Mouse (Mus musculus) heart, embryonic 14.5 days (tissue): ENCODE measurements at regions not wholly inside any gene's neighbourhood (a gene's known extent, or its start where the extent isn't known, plus 50 kb on each side); places are given as distances from the start of the nearest gene placed in this dataset.

Experiments
- ATAC-seq: fragments of 200-750 bp; cut with Nextera tagmentation; 2 replicates; pipeline ENCODE4 v1.8.0; 2017; ENCODE audit warnings: low read depth, moderate TSS enrichment; ENCODE audit not compliant: insufficient number of reproducible peaks, insufficient read depth, low FRiP score
- H3K27ac ChIP-seq, 2 experiments: fragments of 200-500 bp in 1 of 2; fragments of 300-500 bp in 1 of 2; sonication (generic) in 1 of 2; replicated peaks in 1 of 2; 2 replicates each; pipeline ENCODE4 v1.5.1; 2012 to 2014; ENCODE audit warnings: low read depth in 2 of 2, low read length in 2 of 2, control low read depth in 1 of 2, mild to moderate bottlenecking in 1 of 2, mixed read lengths in 1 of 2; ENCODE audit not compliant: control insufficient read depth in 1 of 2, insufficient read depth in 1 of 2
- H3K27me3 ChIP-seq: fragments of 300-500 bp; sonication (generic); 2 replicates; pipeline ENCODE4 v1.6.1; 2014; ENCODE audit warnings: mild to moderate bottlenecking, low read length, control low read depth; ENCODE audit not compliant: control insufficient read depth, insufficient read depth
- H3K36me3 ChIP-seq: fragments of 300-500 bp; sonication (generic); 2 replicates; pipeline ENCODE4 v1.6.1; 2014; ENCODE audit warnings: mild to moderate bottlenecking, control low read depth, low read length, mixed read lengths; ENCODE audit not compliant: control insufficient read depth, insufficient read depth
- H3K4me1 ChIP-seq, 2 experiments: fragments of 200-500 bp in 1 of 2; fragments of 300-500 bp in 1 of 2; sonication (generic) in 1 of 2; 2 replicates each; pipeline ENCODE4 v1.6.1; 2012 to 2014; ENCODE audit warnings: low read length in 2 of 2, control low read depth in 1 of 2, mixed read lengths in 1 of 2; ENCODE audit not compliant: control insufficient read depth in 2 of 2, insufficient read depth in 2 of 2
- H3K4me2 ChIP-seq: fragments of 300-500 bp; sonication (generic); 2 replicates; pipeline ENCODE4 v1.6.1; 2014; ENCODE audit warnings: mild to moderate bottlenecking, low read length
- H3K4me3 ChIP-seq, 2 experiments: fragments of 200-500 bp in 1 of 2; fragments of 300-500 bp in 1 of 2; sonication (generic) in 1 of 2; 2 replicates each; pipeline ENCODE4 v1.5.1; 2012 to 2014; ENCODE audit warnings: low read length in 2 of 2, mild to moderate bottlenecking in 2 of 2, control low read depth in 1 of 2, low read depth in 1 of 2, moderate library complexity in 1 of 2; ENCODE audit not compliant: control insufficient read depth in 1 of 2, insufficient read depth in 1 of 2
- H3K9ac ChIP-seq: fragments of 300-500 bp; sonication (generic); 2 replicates; pipeline ENCODE4 v1.6.1; 2014; ENCODE audit warnings: mild to moderate bottlenecking, low read length
- H3K9me3 ChIP-seq: fragments of 300-500 bp; sonication (generic); 2 replicates; pipeline ENCODE4 v1.6.1; 2016; ENCODE audit warnings: low read length, control low read depth; ENCODE audit not compliant: control insufficient read depth
- WGBS: fragments of 180-500 bp; shearing (Covaris S2); extraction: QIAGEN DNeasy Blood & Tissue Kit; methylation state at CpG from one replicate; pipeline ENCODE4 v1.1.7; 2014; 5-methylcytosine and 5-hydroxymethylcytosine counted together

GRCm38 (mm10) chr15:11457278-11457677 lies 57.8 kb upstream of the Tars start:
- Histone ChIP-seq H3K27ac (no peak overlapping the region), H3K4me3 (no peak overlapping the region), H3K36me3 (no peaks in the 10 kb centered on the region), H3K27me3 (no peaks in the 10 kb centered on the region), H3K4me2 (no peak overlapping the region), H3K9me3 (no peaks in the 10 kb centered on the region), H3K4me1 (peaks cover 0 to 5% of the 10 kb centered on the region in 2 experiments; a peak in 1 of 4 replicates), H3K9ac (no peak overlapping the region)
- WGBS: 73% methylated on average over 8 of the region's 8 CpGs
- ATAC-seq: no peak

- no peaks in the 10 kb centered on the region for H3K27me3 ChIP-seq
- H3K4me1 ChIP-seq: peaks cover 0 to 5% of the 10 kb centered on the region in 2 experiments; a peak in 1 of 4 replicates
- H3K4me2 ChIP-seq: no peak overlapping the region
- no peaks in the 10 kb centered on the region for H3K9me3 ChIP-seq
- no peaks in the 10 kb centered on the region for H3K36me3 ChIP-seq
- WGBS: 56% methylated on average over 6 of the region's 6 CpGs
- no peak overlapping the region for H3K9ac ChIP-seq
- no peak for ATAC-seq
- H3K27ac ChIP-seq: peak overlapping the region in 1 of 2 experiments; percentile 29; a peak in 1 of 4 replicates
- no peak overlapping the region for H3K4me3 ChIP-seq
Measured at GRCm38 (mm10) chr15:11455982-11456381, 56.5 kb upstream of the Tars start.

GRCm38 (mm10) chr15:11455366-11455785 lies 55.9 kb upstream of the Tars start:
- no peak overlapping the region for H3K9ac ChIP-seq
- H3K4me2 ChIP-seq: no peak overlapping the region
- peaks cover 0 to 5% of the 10 kb centered on the region in 2 experiments; a peak in 1 of 4 replicates for H3K4me1 ChIP-seq
- peak overlapping the region; percentile 29 to 59; a peak in 3 of 4 replicates for H3K27ac ChIP-seq
- no peaks in the 10 kb centered on the region for H3K9me3 ChIP-seq
- WGBS: 58% methylated on average over 11 of the region's 11 CpGs
- H3K27me3 ChIP-seq: no peaks in the 10 kb centered on the region
- ATAC-seq: no peak
- H3K36me3 ChIP-seq: no peaks in the 10 kb centered on the region
- no peak overlapping the region for H3K4me3 ChIP-seq

GRCm38 (mm10) chr15:11453997-11454396 lies 54.5 kb upstream of the Tars start:
- Histone ChIP-seq H3K4me1 (peaks cover 0 to 5% of the 10 kb centered on the region in 2 experiments; a peak in 1 of 4 replicates), H3K9me3 (no peaks in the 10 kb centered on the region), H3K27me3 (no peaks in the 10 kb centered on the region), H3K4me2 (no peak overlapping the region), H3K36me3 (no peaks in the 10 kb centered on the region), H3K4me3 (no peak overlapping the region), H3K9ac (no peak overlapping the region), H3K27ac (0 out of 4 replicates have a peak overlapping the region, but pooled peaks of 1 of the 2 experiments have one; percentile 3)
- ATAC-seq: no peak
- 89% methylated on average over 1 of the region's 1 CpGs for WGBS

GRCm38 (mm10) chr15:11451635-11452034 lies 52.2 kb upstream of the Tars start:
- H3K9me3 ChIP-seq: no peaks in the 10 kb centered on the region
- no peak overlapping the region for H3K27ac ChIP-seq
- no peak overlapping the region for H3K4me2 ChIP-seq
- no peaks in the 10 kb centered on the region for H3K36me3 ChIP-seq
- H3K9ac ChIP-seq: no peak overlapping the region
- WGBS: 56% methylated on average over 1 of the region's 1 CpGs
- peaks cover 0 to 5% of the 10 kb centered on the region in 2 experiments; a peak in 1 of 4 replicates for H3K4me1 ChIP-seq
- ATAC-seq: no peak
- H3K27me3 ChIP-seq: no peaks in the 10 kb centered on the region
- no peak overlapping the region for H3K4me3 ChIP-seq
